Mouse (Mus musculus) C2C12 (cell line): Measurements from ENCODE around the gene Ccdc57. TPM values are rescaled to one million over a fixed set of nuclear protein-coding genes. Genes with fewer than 3 reads are reported as not detected.

Experiments used
- H3K27me3 ChIP-seq: one replicate; pipeline ENCODE4 v1.6.1; 2011; ENCODE audit not compliant: control insufficient read depth, insufficient read depth, insufficient read length
- H3K36me3 ChIP-seq: one replicate; pipeline ENCODE4 v1.6.1; 2011; ENCODE audit not compliant: control insufficient read depth, insufficient read depth
- H3K4me3 ChIP-seq: one replicate; pipeline ENCODE4 v1.5.1; 2011; ENCODE audit warnings: mild to moderate bottlenecking, control low read depth; ENCODE audit not compliant: poor library complexity, insufficient read depth, severe bottlenecking
- H3K79me2 ChIP-seq: one replicate; pipeline ENCODE4 v1.6.1; 2011; ENCODE audit not compliant: control insufficient read depth, insufficient read depth
- H3K79me3 ChIP-seq: one replicate; pipeline ENCODE4 v1.6.1; 2011; ENCODE audit warnings: low read depth, control low read depth
- H3ac ChIP-seq: one replicate; pipeline ENCODE3; 2011; ENCODE audit warnings: low read depth; ENCODE audit not compliant: control insufficient read depth, insufficient read length
- CEBPB ChIP-seq: IDR thresholded peaks from one replicate; pipeline ENCODE4 v1.6.1; 2011; ENCODE audit warnings: low read depth, mild to moderate bottlenecking, control low read depth, moderate library complexity
- CTCF ChIP-seq: IDR thresholded peaks from one replicate; pipeline ENCODE4 v1.5.1; 2011; ENCODE audit not compliant: control insufficient read depth, insufficient read depth, insufficient read length
- FOSL1 ChIP-seq: IDR thresholded peaks from one replicate; pipeline ENCODE4 v1.8.0; 2011; ENCODE audit warnings: mild to moderate bottlenecking, low read length; ENCODE audit not compliant: poor library complexity, insufficient read depth, severe bottlenecking
- MAX ChIP-seq: IDR thresholded peaks from one replicate; pipeline ENCODE4 v1.6.1; 2011; ENCODE audit warnings: mild to moderate bottlenecking, control low read depth
- MYOD1 ChIP-seq: IDR thresholded peaks from one replicate; pipeline ENCODE4 v1.6.1; 2011; ENCODE audit warnings: low read depth; ENCODE audit not compliant: control insufficient read depth, insufficient read length
- MYOG ChIP-seq: IDR thresholded peaks from one replicate; pipeline ENCODE4 v1.6.1; 2011; ENCODE audit not compliant: control insufficient read depth, insufficient read length; ENCODE audit errors: extremely low read depth
- USF1 ChIP-seq: IDR thresholded peaks from one replicate; pipeline ENCODE4 v1.6.1; 2011; ENCODE audit warnings: low read depth, mild to moderate bottlenecking, control low read depth, moderate library complexity
- polyA plus RNA-seq: library from polyadenylated mRNA; unstranded; fragments of >200 nt; fragmentation: generic; extraction: Trizol; gene quantifications from one replicate; pipeline ENCODE4 v1.2.1, GENCODE M21; 2012; ENCODE audit warnings: missing spikeins

The Ccdc57 gene
- polyA plus RNA-seq, 1 experiment = 1.1 TPM

GRCm38 (mm10) chr11:120823551-120823947 is 109.1 kb downstream of the Ccdc57 start:
- Histone ChIP-seq H3K27me3 (no peaks in the 10 kb centered on the region), H3K36me3 (peaks cover 44% of the 10 kb centered on the region), H3ac (peak overlapping the region; percentile 90), H3K79me2 (peaks cover 54% of the 10 kb centered on the region), H3K79me3 (peaks cover 47% of the 10 kb centered on the region), H3K4me3 (peak overlapping the region; percentile 96)
- TF ChIP-seq MYOG (no peak), FOSL1 (no peak), CTCF (no peak), MAX (no peak), USF1 (peak; percentile 59), CEBPB (no peak), MYOD1 (no peak)

GRCm38 (mm10) chr11:120822831-120823550 is 109.7 kb downstream of the Ccdc57 start:
- TF ChIP-seq MYOG (no peak), FOSL1 (no peak), MYOD1 (no peak)
- Histone ChIP-seq H3K36me3 (peaks cover 50% of the 10 kb centered on the region), H3K79me3 (peaks cover 47% of the 10 kb centered on the region), H3K27me3 (no peaks in the 10 kb centered on the region), H3K4me3 (peak overlapping the region; percentile 96), H3ac (peak overlapping the region; percentile 90), H3K79me2 (peaks cover 59% of the 10 kb centered on the region)

DNA sequence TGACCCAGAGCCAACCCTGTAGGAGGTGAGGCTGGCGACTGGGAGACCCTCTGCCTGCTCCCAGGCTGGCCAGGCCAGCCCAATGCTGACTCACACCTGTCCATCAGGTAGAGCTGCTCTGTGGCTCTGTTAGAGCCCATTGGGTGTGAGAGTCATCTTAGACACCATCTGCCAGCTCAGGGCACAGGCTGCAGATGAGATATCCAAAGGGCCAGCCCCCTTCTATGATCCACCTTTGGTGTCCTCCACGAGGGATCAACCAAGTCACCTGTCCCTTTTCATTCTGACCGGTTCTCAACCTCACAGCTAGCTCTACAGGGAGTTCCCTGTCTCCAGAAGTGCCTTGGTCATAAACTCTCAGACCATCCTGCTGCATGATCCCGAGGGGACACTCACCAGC is 110.4 kb downstream of the Ccdc57 start:
- Histone ChIP-seq H3K4me3 (peak overlapping the region; percentile 96), H3K36me3 (peaks cover 57% of the 10 kb centered on the region), H3K79me2 (peaks cover 60% of the 10 kb centered on the region), H3K27me3 (no peaks in the 10 kb centered on the region), H3K79me3 (peaks cover 47% of the 10 kb centered on the region), H3ac (peak overlapping the region; percentile 90)
- no peak for TF ChIP-seq USF1
- TF ChIP-seq MYOG = no peak
- TF ChIP-seq MYOD1 = no peak
- no peak for TF ChIP-seq CTCF

- Histone ChIP-seq H3K4me3 (no peak overlapping the region), H3K27me3 (no peaks in the 10 kb centered on the region), H3ac (no peak overlapping the region), H3K79me2 (peaks cover 60% of the 10 kb centered on the region), H3K79me3 (peaks cover 48% of the 10 kb centered on the region), H3K36me3 (peaks cover 67% of the 10 kb centered on the region)
- no peak for TF ChIP-seq USF1
- TF ChIP-seq MYOG = no peak
- no peak for TF ChIP-seq CEBPB
- no peak for TF ChIP-seq MAX
- TF ChIP-seq FOSL1 = no peak
- TF ChIP-seq CTCF = no peak
- TF ChIP-seq MYOD1 = no peak
Measured at GRCm38 (mm10) chr11:120821076-120821922, 111.4 kb downstream of the Ccdc57 start.

DNA sequence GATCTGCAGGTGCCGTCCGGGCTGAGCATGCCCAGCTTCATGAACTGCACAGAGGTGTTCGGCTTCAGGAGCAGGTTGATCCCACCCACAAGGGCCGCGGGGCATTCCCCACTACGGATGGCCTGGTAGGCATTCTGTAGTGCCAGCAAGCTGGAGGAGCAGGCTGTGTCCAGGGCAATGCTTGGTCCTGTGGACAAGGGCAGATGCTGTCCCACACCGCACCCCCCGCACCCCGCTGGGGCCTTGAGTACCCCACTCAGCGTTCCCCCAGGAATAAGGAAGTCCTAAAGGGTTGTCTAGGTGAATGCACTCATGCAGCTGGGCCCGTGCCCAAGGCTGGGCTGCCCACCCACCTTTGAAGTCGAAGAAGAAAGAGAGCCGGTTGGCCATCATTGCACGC is 112.1 kb downstream of the Ccdc57 start:
- no peak overlapping the region for H3ac ChIP-seq
- H3K79me2 ChIP-seq = peaks cover 61% of the 10 kb centered on the region
- no peaks in the 10 kb centered on the region for H3K27me3 ChIP-seq
- H3K79me3 ChIP-seq = peaks cover 48% of the 10 kb centered on the region
- TF ChIP-seq CEBPB = no peak
- TF ChIP-seq MYOG = no peak
- no peak for TF ChIP-seq MAX
- TF ChIP-seq MYOD1 = no peak
- TF ChIP-seq FOSL1 = no peak
- TF ChIP-seq CTCF = no peak
- no peak for TF ChIP-seq USF1
- H3K36me3 ChIP-seq = peaks cover 74% of the 10 kb centered on the region
- H3K4me3 ChIP-seq = no peak overlapping the region
